Mouse (Mus musculus) inflammation-experienced regulatory T-cells, adult 6 months (primary cell): ENCODE measurements around the gene Upp1. TPM values are rescaled to one million over a fixed set of nuclear protein-coding genes. Genes with fewer than 3 reads are reported as not detected.
A peak's percentile ranks its signal among the peaks of the same experiment; 100 is the strongest.
"Not testable (repeated sequence)": the region's sequence is repeated elsewhere in the genome, so short reads cannot be mapped to it uniquely, and the experiment has no call there.

Experiments
- ATAC-seq: one replicate; pipeline ENCODE4 v1.8.0; 2017
- polyA plus RNA-seq, 3 experiments: library from polyadenylated mRNA; unstranded; fragments of 100-300 nt; shearing (Covaris generic); gene quantifications; one replicate each; pipeline ENCODE4 v1.2.1; 2017

The Upp1 gene
- polyA plus RNA-seq, result under 1 TPM in 2 of 3 experiments, not detected in 1; 0.59 to 0.75 TPM

DNA sequence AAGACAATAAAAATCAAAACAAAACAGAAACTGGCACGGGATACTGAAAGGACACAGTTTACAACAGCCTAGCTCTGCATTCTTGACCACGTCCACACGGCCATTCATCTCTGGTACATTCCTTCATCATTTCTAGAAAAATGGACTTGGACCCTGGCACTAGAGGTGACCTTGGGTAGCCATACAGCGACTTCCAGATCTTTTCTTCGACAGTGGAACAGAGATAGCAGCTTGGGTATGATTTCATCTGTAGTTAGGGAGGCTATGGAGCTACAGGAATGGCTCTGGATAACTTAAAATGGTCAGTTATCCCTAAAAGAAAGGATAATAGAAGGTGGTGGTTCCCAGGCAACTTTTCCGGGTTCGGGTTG lies at the start of gene Upp1:
Gene Upp1, plus strand, starts transcription at position 54 of the 371 bp plus-strand sequence.
- ATAC-seq, result no peak

DNA sequence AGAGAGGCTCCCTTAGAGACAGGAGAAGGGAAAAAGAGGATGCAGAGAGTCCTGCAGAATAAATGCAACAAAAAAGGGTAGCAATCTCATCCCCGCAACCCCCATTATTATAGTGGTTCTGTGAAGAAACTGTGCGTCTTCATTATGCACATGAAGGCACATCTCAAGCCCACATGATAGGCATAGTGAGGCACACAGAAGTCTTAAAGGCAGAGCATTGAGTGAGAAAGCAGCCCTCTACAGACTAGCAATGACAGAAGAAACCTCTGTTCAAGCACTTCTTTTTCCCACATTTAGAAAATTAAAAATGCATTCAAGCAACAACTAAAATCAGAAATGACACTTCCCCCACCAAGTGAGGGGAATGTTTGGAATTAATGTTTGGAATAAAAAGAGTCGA lies 41.5 kb upstream of the Upp1 start:
- ATAC-seq, result no peak

DNA sequence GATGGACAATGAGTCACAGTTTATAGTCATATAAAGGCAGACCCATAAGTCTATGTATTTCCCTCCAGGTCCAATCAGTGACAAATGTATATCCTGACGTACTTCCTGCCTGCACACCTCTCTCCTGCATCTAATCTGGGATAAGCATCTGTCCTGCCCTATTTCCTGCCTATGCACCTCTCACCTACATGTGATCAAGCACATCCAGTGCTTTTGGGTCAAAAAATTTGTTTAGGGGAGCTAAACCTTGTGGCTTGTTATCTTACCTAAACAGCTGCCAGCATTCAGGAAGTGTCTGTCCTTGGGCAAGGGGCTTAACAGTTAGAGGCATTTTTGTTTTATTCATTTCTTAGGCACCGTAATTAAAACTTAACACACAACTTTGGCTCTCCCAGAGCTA lies 4.7 kb upstream of the Upp1 start:
- no peak for ATAC-seq

DNA sequence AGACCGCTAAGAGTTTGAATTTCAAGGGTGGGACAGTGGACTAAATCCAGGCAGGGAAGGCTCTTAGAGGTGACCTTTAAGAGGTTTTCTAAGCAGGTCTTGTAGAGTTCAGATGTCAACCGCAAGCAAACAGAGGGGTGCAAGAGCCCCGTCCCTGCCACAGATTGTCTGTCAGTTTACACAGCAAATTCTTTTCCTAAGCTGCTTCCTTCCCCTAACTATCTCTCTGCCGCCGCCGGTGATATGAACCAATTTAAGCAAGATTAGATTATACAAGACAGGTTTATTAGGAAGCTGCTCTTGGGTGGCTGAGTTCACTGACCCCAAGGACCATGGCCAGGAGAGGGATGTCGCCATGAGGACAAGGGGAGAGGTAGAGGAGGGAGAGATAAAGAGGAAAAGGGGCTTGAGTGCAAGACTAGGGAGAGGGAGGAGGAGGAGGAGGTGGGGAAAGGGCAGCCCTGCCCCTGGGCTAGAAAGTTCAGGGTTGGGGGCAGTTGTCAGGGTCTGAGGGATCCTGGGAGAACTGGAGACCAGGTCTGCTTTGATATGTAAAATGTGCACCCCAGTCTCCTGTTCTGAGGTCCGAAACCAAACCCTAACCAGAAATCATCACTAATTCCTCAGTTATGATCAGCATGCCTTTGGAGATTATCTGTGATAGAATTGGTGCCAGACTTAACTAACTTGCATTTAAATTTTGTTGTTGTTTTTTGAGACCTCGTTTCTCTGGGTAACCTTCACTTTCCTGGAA lies 2.4 kb upstream of the Upp1 start:
- no peak for ATAC-seq

DNA sequence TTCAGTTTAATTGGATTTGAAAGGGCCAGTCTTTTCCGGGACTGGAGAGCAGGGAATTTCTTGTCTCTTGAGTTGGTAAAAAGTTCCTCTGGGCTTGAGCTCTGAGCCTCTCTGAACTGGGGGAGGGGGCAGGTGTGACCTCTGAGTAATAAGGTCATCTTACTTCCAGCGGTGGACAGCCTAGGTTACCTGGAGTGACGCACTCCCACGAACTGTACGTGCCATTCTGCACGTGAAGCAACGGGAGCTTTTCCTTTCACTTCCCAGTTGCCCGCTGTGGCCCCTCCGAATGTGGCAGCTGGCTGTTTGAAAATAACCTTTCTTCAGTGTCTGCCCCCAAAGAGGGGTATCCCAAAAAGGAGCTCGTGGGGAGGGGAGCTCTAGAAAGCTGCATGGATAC lies 1.8 kb upstream of the Upp1 start:
- no peak for ATAC-seq

DNA sequence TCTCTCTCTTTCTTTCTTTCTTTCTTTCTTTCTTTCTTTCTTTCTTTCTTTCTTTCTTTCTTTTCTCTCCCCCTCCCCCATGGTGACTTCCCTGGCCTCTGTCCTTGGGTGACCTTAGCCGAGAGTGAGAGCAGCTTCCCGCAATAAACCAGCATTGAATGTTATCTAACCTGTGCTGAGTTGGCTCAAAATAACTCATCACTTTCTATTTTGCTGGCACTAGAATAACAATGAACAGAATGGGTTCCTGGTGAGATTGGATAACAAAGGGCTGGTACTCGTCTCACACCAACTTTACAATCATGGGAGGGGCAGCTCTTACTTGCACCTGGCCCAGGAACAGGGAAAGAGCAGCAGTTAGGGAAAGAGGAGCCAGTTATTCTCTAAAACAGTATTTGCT lies 987 bp upstream of the Upp1 start:
- ATAC-seq, result no peak

DNA sequence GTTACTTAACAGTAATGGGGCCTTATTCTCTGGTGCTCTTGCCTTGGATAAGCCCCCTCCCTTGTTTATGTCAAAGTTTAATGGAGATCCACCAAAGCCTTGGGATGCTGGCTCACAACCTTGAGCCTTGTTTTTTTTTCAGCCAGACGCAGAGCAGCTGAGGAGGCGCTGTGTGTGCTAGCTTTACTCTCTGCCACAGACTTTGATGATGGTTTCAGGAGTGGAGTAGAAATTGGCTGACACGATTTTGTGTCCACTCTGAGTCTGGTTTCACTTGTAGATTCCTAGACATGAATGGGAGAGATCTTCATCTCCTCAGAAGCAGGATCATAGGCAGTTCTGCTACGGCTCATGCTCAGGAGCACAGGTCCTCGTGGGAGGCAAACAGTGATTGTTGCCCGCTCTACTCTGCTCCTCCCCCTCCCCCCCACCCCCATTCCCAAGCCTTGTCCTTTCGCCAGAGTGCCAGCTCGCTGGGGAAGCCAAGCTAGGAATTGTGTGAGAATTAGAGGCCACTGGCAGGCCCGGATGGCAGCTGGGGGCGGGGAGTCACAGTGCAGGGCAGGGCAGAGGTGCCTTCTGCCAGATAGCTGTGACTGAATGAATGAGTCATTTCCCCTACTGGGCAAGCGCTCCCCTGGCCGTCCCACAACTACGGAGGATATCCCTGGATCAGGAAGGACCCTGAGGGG lies 399 bp upstream of the Upp1 start:
- no peak for ATAC-seq

DNA sequence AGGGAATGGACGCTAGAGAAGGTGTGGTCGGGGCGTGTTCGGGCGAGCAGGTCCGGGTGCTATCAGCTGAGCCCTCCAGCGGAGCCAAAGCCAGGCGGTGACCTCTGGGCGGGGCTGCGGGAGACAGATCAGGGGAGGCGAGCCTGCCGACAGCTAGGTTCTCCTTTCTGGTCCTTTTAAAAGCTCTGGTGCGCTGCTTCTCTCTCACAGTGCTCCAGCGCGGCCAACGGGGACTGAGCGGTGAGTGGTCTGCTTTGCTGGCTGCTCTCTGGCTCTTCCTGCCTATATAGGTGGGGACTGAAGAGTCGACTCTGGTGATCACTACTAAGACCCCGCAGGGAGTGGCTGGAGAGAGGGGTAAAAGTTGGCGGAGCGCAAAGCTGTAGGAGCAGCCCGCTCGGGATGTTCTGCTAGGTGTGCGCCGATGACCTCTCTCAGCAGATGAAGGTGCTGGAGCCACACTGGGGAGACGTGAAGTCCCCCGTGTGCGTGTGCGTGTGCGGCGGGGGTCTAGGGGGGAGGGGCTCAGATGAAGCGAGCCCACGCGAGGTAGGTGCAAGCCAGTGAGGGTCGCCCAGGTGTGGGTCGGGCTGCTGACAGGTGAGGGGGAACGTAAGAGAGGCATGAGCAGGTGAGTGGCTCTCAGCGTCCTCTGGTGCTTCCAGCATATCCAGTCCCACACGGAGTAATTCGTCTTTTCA lies 668 bp downstream of the Upp1 start:
- ATAC-seq, result no peak

DNA sequence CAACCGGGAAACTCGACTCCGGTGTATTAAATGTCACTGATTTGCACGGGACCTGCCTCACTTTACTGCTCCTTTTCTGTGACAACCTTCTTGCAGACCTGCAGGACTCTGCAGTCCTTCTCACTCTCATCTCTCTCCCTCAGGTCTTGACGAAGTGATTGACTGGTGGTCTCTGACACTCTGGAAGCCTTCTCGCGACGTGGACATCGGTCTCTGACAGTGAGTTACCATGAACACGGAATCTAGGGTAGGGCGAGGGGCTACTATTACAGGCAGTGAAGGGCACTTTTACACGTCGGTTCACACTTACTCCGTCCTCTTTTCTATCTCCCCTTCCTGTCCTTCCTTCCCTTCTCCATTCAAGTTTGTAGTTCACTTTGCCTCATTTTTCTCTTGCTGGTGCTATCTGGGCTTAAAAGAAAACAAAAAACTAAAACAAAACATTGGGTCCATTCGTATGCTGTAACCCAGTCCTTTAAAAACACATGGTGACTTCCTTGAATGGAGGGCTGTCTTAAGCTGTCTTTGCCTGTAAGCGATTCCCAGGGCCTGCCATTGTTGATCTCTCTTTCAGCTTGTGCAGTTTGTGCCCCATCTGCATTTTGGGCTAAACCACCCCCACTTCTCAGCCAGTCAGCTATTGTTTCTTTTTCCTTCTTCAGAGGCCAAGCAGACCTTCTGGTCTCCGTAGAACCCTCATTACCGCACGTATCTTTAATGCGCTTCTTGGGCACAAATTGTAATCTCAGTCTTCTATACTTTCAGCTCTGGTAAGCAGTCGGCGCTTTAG lies 1.5 kb downstream of the Upp1 start:
- no peak for ATAC-seq

DNA sequence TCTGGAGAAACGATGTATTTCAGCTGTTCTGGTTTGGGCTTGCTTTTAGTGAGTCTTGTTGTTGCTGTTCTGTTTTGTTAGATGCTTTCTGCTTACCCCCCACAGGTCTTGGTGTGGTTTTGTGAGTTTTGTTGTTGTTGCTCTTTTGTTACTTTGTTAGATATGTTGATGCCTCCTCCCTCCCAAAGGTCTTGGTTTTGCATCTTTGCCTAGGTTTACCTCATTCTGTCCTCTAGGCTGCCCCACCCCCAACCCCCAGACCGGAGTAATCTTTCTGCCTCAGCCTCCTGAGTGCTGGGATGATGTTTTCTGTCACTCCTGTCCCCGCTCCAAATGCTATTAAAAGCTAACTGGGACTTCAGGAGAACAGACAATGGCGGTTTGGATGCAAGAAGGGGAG lies 4.4 kb downstream of the Upp1 start:
- no peak for ATAC-seq

DNA sequence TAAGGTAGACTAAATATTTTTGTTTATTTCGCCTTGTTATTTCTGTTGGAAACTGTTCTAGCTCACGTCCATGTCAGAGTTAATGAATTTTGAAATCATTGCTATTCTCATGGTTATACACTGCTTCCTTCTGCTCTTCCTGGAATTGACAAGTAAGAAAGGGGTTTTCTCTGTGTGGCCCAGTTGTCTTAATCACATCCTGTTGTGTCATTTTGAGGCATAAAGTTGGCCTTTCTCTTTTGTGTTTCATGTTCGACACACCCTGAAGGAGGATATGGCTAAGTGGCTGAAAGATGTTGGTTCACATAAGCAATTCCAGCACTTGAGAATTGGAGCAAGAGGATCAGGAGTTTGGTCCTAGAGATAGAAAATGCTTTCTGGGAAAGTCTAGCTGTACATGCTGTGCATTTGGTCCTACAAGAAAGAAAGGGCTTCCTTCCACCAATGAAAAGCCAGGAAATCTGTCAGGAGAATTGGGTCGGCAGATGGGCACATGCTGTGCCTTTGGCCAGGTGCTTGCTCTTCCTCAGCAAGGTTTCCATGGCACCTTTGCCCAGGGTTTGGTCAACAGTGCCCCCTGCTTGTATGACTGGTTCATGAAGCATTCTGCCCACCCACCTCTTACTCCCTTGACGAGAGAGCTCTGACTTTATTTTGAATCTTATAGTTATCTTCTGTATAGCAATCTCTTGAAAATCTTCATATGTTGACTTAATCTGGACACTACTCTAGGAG lies 8.6 kb downstream of the Upp1 start:
- ATAC-seq, result no peak

DNA sequence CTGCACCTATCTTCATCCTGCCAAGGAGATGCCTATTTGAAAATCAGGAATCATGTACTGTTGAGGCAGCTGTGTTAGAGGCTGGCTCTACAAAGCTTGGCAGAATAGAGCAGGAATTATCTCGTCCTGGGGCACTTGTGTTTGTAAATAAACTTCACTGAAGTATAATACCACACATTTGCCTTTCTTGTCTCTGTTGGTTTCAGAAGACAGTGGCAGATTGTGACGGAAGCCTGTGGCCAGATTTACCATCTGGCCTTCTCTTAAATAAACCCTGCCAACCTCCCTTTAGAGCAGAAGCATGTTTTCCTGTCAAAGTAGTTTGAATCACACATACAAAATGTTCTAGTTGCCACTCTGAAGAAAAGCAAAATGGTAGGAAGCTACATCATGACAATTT lies 10.2 kb downstream of the Upp1 start:
- ATAC-seq, result no peak

DNA sequence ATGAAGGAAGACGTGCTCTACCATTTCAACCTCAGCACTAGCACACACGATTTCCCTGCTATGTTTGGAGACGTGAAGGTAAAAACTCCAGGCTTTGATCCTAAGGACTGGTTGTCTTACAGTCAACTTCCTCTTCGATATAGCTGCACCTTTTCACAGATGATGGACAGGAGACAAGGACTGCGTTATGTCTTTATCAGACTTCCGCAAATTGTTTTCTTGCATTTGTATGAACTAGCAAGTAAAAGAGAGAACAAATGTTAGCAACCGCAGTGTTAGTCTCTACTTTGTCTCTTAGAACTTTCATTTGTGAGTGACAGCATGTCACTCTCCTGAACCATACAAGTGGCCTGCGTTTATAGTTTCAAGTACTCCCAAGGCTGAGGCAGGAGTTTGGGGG lies 11.6 kb downstream of the Upp1 start:
- ATAC-seq, result no peak

DNA sequence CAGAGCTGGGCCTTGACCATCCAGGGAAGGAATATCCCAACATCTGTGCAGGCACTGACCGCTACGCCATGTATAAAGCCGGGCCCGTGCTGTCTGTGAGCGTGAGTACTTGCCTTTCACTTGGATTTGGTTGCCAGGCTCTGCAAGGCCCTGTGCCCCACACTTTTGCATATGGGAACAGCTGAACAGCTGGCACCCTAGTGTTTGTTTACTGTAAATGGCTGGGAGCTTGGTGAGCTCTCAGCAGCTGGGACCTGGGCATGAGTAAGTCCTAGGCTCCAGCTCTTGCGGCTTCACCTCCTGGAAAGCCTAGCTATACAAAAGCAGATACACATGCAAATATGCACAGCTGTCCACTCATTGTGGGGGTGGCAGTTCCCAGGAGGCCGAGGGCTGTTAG lies 13.8 kb downstream of the Upp1 start:
- no peak for ATAC-seq

DNA sequence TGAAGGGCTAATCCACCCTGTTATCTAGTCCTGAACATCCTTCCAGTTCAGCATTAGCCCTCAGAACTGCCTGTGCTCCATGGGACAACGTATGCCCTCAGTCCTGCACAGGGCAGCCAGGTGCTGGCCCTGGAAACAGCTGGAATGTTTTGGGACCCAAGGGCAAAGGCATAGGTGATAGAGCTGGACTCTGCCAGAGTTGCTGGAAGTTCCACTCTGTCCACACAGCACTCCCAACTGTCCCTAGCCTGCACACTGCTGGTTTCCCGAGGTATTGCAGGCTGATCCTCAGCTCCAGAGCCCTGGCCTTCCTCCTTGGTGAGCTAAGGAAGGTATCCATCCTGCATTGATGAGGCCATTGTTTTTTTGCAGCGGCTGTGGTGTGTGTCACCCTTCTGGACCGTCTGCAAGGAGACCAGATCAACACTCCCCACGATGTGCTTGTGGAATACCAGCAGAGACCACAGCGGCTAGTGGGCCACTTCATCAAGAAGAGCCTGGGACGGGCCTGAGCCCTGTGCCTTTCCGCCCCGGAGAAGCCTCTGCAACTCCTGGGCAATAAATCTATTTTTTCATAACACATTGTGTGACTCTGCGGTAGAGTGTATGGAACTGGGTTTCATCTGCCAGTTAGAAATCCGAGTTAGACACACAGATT lies 17.8 kb downstream of the Upp1 start:
- no peak for ATAC-seq

DNA sequence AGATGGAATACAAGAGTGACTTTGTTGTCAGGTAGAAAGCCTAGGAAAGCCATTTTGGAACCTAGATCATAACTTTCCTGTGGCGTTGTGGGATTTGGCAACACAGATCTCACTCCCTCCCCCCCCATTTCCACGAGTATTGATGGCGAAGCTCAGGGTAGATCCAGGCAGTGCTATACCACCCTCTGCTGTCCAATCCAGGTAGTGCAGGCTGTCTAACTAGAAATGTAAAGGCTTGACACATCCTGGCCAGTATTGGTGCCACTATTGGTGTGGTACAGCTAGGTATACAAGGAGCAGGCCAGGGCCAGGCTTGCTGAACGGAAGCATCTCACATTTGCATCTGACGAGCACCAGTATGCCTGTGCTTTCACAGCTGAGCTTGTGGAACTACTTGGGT lies 18.6 kb downstream of the Upp1 start:
- peak; percentile 21 for ATAC-seq

DNA sequence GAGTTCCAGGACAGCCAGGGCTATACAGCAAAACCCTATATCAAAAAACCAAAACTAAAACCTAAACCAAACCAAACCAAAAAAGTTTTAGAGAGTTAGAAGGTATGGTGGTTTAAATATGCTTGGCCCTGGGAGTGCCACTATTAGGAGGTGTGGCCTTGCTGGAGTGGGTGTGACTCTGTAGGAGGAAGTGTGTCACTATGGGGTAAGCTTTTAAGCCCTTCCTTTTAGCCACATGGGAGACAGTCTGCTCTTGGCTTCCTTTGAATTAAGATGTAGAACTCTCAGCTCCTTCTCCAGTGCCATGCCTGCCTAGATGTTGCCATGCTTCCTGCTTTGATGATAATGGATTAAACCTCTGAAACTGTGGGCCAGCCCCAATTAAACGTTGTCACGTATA lies 27.2 kb downstream of the Upp1 start:
- no peak for ATAC-seq

DNA sequence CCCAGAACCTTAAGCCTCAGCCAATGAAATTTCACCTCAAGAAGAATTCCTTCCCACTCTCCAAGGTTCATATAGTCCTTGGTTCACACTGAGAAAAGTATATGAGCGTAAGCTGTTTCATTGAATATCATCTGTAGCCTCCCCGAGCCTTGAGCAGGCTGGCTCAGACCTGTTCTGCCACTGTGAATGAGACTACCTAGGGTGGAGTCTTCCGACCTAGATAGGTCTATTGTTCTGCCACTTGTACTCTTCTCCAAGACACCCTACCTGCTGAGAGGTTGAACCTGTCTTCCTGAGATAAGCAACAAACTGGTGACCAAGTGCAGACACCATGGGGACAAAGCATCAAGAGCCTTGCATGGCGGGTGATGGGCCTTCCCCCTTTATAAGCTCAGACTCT lies 28.2 kb downstream of the Upp1 start:
- ATAC-seq, result no peak

DNA sequence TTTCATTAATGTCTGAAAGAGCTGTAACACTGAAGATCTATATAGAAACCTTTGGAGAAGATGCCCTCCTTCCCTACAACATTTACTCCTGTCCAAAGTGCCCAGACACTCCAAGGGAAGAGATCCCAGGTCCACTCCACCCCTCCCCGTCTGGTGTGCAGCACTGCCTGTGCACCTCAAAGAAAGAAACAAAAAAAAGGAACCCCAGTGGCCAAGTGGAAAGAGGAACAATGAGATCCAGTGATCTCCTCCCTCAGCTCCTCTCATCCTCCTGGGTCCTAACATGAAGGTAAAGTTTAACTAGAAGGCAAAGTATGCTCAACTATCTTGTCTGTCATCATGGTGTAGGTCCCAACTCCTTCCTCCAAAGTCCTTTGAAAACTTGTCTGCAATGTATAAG lies 28.8 kb downstream of the Upp1 start:
- ATAC-seq, result no peak

DNA sequence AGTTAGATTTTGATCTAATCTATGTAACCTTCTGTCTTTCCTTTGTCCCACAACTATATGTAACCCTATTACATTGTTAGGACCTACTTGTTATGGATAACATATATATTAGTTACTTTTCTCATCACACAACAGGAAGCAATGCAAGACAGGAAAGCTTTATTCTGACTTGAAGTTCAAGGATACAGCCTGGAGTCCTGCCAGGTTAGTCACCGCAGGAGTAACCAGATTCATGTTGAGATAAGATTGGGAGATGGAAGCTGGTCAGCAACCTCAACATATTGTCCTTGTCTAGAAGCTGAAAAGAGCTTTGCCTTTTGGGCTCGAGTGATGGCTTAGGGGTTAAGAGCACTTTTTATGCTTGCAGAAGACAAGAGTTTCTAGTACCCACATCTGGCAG lies 30.3 kb downstream of the Upp1 start:
- ATAC-seq, result no peak

DNA sequence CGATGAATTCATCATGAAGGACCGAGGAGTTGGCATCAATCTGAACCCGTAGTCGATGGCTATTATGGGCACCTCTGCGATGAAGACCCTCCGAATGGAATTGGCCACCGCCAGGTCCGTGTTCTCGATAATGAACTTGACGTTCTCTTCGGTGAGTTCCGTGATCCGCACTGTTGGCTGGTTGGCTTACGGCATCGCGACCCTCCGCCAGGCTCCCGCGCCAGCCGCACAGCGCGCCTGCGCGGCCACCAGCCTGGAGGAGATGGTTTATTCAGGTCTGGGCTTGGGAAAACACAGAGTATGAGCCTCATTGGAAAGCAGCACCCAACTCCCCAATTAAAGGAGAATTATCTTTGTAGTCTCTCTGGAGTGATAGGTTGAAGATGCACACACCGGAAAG lies 32.5 kb downstream of the Upp1 start:
- ATAC-seq, result not testable (repeated sequence)

DNA sequence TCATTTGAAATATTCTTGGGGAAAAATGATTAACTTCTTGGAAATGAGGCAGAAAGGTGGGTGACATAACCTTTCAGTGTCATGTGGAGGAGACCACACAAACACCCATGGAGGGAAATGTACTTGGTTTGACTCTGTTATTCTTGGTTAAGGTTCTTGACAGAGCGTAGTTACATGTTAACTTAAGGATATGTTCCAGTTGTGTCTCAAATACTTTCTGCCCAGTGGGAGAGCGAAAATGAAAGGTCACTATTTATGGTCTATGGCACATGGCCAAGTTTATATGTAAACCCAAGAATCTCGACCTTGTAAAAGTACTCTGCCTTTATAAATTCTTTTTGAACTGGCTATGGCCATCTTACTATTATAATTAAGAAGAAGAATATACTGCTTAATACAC lies 42.0 kb downstream of the Upp1 start:
- no peak for ATAC-seq
